Mouse (Mus musculus) forebrain, embryonic 15.5 days (tissue): Measurements from ENCODE around the gene Jund. TPM values are rescaled to one million over a fixed set of nuclear protein-coding genes. Genes with fewer than 3 reads are reported as not detected.
A peak's percentile ranks its signal among the peaks of the same experiment; 100 is the strongest.

Experiments used
- ATAC-seq: fragments of 200-750 bp; cut with Nextera tagmentation; replicated peaks from 2 replicates; pipeline ENCODE4 v1.8.0; 2017; ENCODE audit warnings: mild to moderate bottlenecking, moderate TSS enrichment, moderate library complexity
- H3K27ac ChIP-seq: fragments of 300-500 bp; sonication (generic); replicated peaks from 2 replicates; pipeline ENCODE4 v1.5.1; 2015; ENCODE audit warnings: mild to moderate bottlenecking, inconsistent platforms
- H3K27me3 ChIP-seq: fragments of 300-500 bp; sonication (generic); 2 replicates; pipeline ENCODE4 v1.6.1; 2015; ENCODE audit warnings: inconsistent platforms
- H3K36me3 ChIP-seq: fragments of 300-500 bp; sonication (generic); 2 replicates; pipeline ENCODE4 v1.6.1; 2015; ENCODE audit warnings: mild to moderate bottlenecking, inconsistent platforms
- H3K4me1 ChIP-seq: fragments of 300-500 bp; sonication (generic); 2 replicates; pipeline ENCODE4 v1.6.1; 2015; ENCODE audit warnings: inconsistent platforms
- H3K4me2 ChIP-seq: fragments of 300-500 bp; sonication (generic); replicated peaks from 2 replicates; pipeline ENCODE4 v1.6.1; 2015; ENCODE audit warnings: mild to moderate bottlenecking, inconsistent platforms
- H3K4me3 ChIP-seq: fragments of 300-500 bp; sonication (generic); 2 replicates; pipeline ENCODE4 v1.5.1; 2015; ENCODE audit warnings: mild to moderate bottlenecking, inconsistent platforms
- H3K9ac ChIP-seq: fragments of 300-500 bp; sonication (generic); replicated peaks from 2 replicates; pipeline ENCODE4 v1.6.1; 2015; ENCODE audit warnings: mild to moderate bottlenecking, inconsistent platforms
- H3K9me3 ChIP-seq: fragments of 300-500 bp; sonication (generic); 2 replicates; pipeline ENCODE4 v1.6.1; 2016; ENCODE audit warnings: inconsistent platforms
- WGBS: fragments of 180-500 bp; shearing (Covaris S2); methylation state at CpG from one replicate; pipeline ENCODE4 v1.1.7; 2015; ENCODE audit warnings: mixed read lengths; 5-methylcytosine and 5-hydroxymethylcytosine counted together
- polyA plus RNA-seq: library from polyadenylated mRNA; unstranded; fragments of >200 nt; fragmentation: Nextera tagmentation; extraction: Ambion mirVana; gene quantifications from 2 replicates; pipeline ENCODE4 v1.2.1, GENCODE M21; 2015

Gene Jund
- polyA plus RNA-seq, 1 experiment from 2014 or later: 96.0 TPM

- no peak overlapping the region for H3K27ac ChIP-seq
- no peak overlapping the region for H3K4me3 ChIP-seq
- WGBS: 69% methylated on average over 9 of the region's 9 CpGs
- H3K36me3 ChIP-seq: no peaks in the 10 kb centered on the region
- ATAC-seq: no peak
- peaks cover 7% of the 10 kb centered on the region; the same call in 1 of the 2 replicates for H3K27me3 ChIP-seq
- no peaks in the 10 kb centered on the region for H3K4me1 ChIP-seq
- H3K9ac ChIP-seq: no peak overlapping the region
- no peak overlapping the region for H3K4me2 ChIP-seq
- H3K9me3 ChIP-seq: no peaks in the 10 kb centered on the region
These were observed 21.1 kb downstream of the Jund start for GRCm38 (mm10) chr8:70719796-70720270.

GRCm38 (mm10) chr8:70720739-70721138 lies 22.0 kb downstream of the Jund start:
- Histone ChIP-seq H3K27me3 (peaks cover 7% of the 10 kb centered on the region; the same call in 1 of the 2 replicates), H3K4me3 (no peak overlapping the region), H3K36me3 (no peaks in the 10 kb centered on the region), H3K27ac (no peak overlapping the region), H3K4me2 (no peak overlapping the region), H3K9ac (no peak overlapping the region), H3K9me3 (no peaks in the 10 kb centered on the region), H3K4me1 (no peaks in the 10 kb centered on the region)
- WGBS: 5% methylated on average over 3 of the region's 3 CpGs
- ATAC-seq: peak; percentile 62; the same call in 1 of the 2 replicates

DNA sequence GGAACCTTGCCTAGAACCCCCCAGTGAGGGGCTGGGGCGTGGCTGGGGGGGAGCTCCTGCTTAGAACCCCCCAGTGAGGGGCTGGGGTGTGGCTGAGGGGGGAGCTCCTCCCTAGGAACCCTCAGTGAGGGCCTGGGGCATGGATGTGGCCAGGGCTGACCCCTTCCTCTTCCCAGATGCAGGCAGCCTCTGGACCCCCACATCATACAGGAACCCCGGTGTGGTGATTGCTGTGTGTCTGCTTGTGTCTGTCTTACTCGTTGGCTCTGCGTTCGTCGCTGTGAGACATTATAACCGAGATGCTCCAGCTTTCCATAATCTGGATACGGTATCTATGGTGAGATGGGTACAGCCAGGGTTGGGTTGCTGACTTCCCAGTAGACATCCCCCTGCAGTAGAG lies 22.9 kb downstream of the Jund start:
- 86% methylated on average over 8 of the region's 8 CpGs for WGBS
- Histone ChIP-seq H3K27ac (no peak overlapping the region), H3K4me3 (no peak overlapping the region), H3K4me2 (no peak overlapping the region), H3K9me3 (no peaks in the 10 kb centered on the region), H3K36me3 (no peaks in the 10 kb centered on the region), H3K4me1 (no peaks in the 10 kb centered on the region), H3K27me3 (peaks cover 7% of the 10 kb centered on the region; the same call in 1 of the 2 replicates), H3K9ac (no peak overlapping the region)
- ATAC-seq: no peak

GRCm38 (mm10) chr8:70723486-70724210 lies 24.9 kb downstream of the Jund start, which contains the start of gene Pde4c:
Gene Pde4c (plus strand): TSS chr8:70723720.
- no peak within 1 kb of the TSS for H3K9ac ChIP-seq

DNA sequence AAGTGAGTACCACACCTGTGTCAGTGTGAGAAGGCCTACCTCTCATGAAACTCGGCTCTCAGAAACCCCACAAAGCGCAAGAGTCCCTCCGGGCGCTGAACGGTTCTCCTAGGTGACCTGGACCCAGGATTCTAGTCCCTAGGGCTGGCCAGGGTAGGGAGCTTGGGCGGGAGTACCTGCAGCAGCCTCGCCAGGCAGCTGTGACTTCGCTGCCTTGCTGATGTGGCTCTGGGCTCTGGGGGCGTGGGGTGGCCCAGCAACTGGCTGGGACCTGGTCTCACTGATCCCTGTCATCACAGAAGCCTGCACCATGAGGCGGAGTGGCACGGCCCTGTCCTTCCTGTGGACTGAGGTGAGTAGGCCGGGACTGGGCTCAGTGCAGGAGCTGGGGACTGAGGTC lies 25.5 kb downstream of the Jund start:
- H3K27me3 ChIP-seq: peaks cover 12% of the 10 kb centered on the region
- H3K4me2 ChIP-seq: no peak overlapping the region
- H3K27ac ChIP-seq: no peak overlapping the region
- ATAC-seq: no peak
- H3K9ac ChIP-seq: no peak overlapping the region
- H3K9me3 ChIP-seq: no peaks in the 10 kb centered on the region
- WGBS: 82% methylated on average over 12 of the region's 12 CpGs
- no peak overlapping the region for H3K4me3 ChIP-seq
- no peaks in the 10 kb centered on the region for H3K4me1 ChIP-seq
- H3K36me3 ChIP-seq: no peaks in the 10 kb centered on the region

More at GRCm38 (mm10) chr8:70723486-70724210, 24.9 kb downstream of the Jund start, which contains the start of gene Pde4c:
- ATAC-seq: no peak
- Histone ChIP-seq H3K9me3 (no peaks in the 10 kb centered on the region), H3K4me1 (no peaks in the 10 kb centered on the region), H3K4me3 (no peak within 1 kb of the TSS), H3K27ac (no peak within 1 kb of the TSS), H3K4me2 (no peak within 1 kb of the TSS), H3K36me3 (no peaks in the 10 kb centered on the region), H3K27me3 (peaks cover 9% of the 10 kb centered on the region)
- 68% methylated on average over 7 of the region's 7 CpGs for WGBS

DNA sequence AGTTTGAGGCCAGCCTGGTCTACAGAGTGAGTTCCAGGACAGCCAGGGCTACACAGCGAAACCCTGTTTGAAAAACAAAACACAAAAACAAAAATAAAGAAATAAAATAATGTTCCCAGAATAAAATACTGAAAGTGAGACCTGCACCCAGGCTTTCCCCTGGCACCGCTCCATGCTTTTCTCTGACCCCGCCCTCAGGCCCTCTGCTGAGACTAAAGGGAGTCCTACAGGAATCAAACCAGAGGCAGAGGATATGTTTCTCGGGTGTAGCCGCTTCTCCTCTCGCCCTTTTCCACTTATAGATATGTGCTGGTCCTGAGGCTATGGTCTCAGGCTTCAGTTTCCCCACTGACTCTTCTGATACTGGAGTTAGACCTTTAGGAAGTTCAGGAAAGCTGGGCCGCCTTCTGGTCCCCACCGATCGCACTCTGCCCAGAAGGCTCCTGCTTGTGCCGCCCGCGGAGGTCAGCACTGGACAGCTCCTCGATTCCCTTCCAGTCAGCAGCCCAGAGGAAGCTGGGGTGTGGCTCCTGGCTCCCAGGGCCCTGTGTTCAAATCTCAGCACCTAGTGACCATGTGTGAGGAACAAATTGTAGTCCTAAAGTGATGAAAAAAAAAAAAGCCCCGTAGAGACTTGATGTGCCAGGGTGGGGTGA lies 27.2 kb downstream of the Jund start:
- ATAC-seq: no peak
- H3K4me1 ChIP-seq: 0 out of 2 replicates have a peak, but pooled peaks cover 4% of the 10 kb centered on the region
- no peak overlapping the region for H3K4me3 ChIP-seq
- H3K27ac ChIP-seq: no peak overlapping the region
- H3K36me3 ChIP-seq: no peaks in the 10 kb centered on the region
- 34% methylated on average over 14 of the region's 14 CpGs for WGBS
- no peak overlapping the region for H3K9ac ChIP-seq
- H3K9me3 ChIP-seq: no peaks in the 10 kb centered on the region
- no peak overlapping the region for H3K4me2 ChIP-seq
- peaks cover 24% of the 10 kb centered on the region for H3K27me3 ChIP-seq

GRCm38 (mm10) chr8:70726721-70727120 lies 28.0 kb downstream of the Jund start:
- peaks cover 27% of the 10 kb centered on the region for H3K27me3 ChIP-seq
- no peak for ATAC-seq
- H3K4me2 ChIP-seq: no peak overlapping the region
- H3K27ac ChIP-seq: no peak overlapping the region
- H3K9ac ChIP-seq: no peak overlapping the region
- 45% methylated on average over 11 of the region's 11 CpGs for WGBS
- no peak overlapping the region for H3K4me3 ChIP-seq
- H3K4me1 ChIP-seq: 0 out of 2 replicates have a peak, but pooled peaks cover 4% of the 10 kb centered on the region
- H3K36me3 ChIP-seq: no peaks in the 10 kb centered on the region
- no peaks in the 10 kb centered on the region for H3K9me3 ChIP-seq

- Histone ChIP-seq H3K9me3 (no peaks in the 10 kb centered on the region), H3K36me3 (no peaks in the 10 kb centered on the region), H3K27ac (no peak overlapping the region), H3K4me2 (peak overlapping the region; percentile 36; the same call in 1 of the 2 replicates), H3K4me3 (peak overlapping the region; percentile 19; the same call in 1 of the 2 replicates), H3K9ac (no peak overlapping the region), H3K27me3 (peaks cover 27% of the 10 kb centered on the region), H3K4me1 (0 out of 2 replicates have a peak, but pooled peaks cover 4% of the 10 kb centered on the region)
- ATAC-seq: no peak
- WGBS: 3% methylated on average over 34 of the region's 34 CpGs
These were observed 31.2 kb downstream of the Jund start for GRCm38 (mm10) chr8:70729808-70730475.

- peaks cover 30% of the 10 kb centered on the region for H3K27me3 ChIP-seq
- 89% methylated on average over 4 of the region's 4 CpGs for WGBS
These were observed 32.2 kb downstream of the Jund start for GRCm38 (mm10) chr8:70730956-70731355.

GRCm38 (mm10) chr8:70737705-70738104 lies 39.0 kb downstream of the Jund start:
- Histone ChIP-seq H3K27ac (no peak overlapping the region), H3K4me1 (peaks cover under 1% of the 10 kb centered on the region; the same call in 1 of the 2 replicates), H3K4me3 (no peak overlapping the region), H3K27me3 (peaks cover 24% of the 10 kb centered on the region), H3K9ac (no peak overlapping the region), H3K4me2 (no peak overlapping the region), H3K9me3 (no peaks in the 10 kb centered on the region), H3K36me3 (no peaks in the 10 kb centered on the region)
- 69% methylated on average over 5 of the region's 5 CpGs for WGBS
- no peak for ATAC-seq

More at GRCm38 (mm10) chr8:70730956-70731355, 32.2 kb downstream of the Jund start:
- Histone ChIP-seq H3K4me1 (0 out of 2 replicates have a peak, but pooled peaks cover 4% of the 10 kb centered on the region), H3K27ac (no peak overlapping the region), H3K9me3 (no peaks in the 10 kb centered on the region), H3K4me2 (no peak overlapping the region), H3K4me3 (no peak overlapping the region), H3K36me3 (no peaks in the 10 kb centered on the region), H3K9ac (no peak overlapping the region)
- ATAC-seq: no peak

DNA sequence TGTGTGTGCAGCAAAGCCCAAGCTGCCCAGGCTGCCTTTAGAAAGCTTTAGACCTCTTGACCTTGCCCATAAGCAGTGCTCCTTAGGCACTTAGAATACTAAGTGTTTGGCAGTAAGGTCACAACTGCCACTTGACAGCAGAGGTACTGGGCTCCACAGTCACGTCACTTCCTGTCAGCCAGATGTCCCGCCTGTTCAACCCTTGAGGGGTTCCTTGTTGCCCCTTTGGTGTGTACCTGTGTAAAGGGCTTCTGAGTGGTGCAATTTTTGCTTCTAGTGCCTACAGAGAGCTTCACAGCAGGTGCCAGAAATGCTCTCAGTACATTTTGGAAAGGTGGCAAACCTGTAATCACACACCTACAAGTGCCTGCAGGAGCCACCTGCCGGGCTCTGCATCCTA lies 39.5 kb downstream of the Jund start:
- Histone ChIP-seq H3K4me3 (no peak overlapping the region), H3K9ac (no peak overlapping the region), H3K27me3 (peaks cover 29% of the 10 kb centered on the region), H3K36me3 (no peaks in the 10 kb centered on the region), H3K9me3 (no peaks in the 10 kb centered on the region), H3K4me2 (no peak overlapping the region), H3K27ac (no peak overlapping the region), H3K4me1 (peaks cover 6% of the 10 kb centered on the region)
- WGBS: 73% methylated on average over 3 of the region's 3 CpGs
- no peak for ATAC-seq

DNA sequence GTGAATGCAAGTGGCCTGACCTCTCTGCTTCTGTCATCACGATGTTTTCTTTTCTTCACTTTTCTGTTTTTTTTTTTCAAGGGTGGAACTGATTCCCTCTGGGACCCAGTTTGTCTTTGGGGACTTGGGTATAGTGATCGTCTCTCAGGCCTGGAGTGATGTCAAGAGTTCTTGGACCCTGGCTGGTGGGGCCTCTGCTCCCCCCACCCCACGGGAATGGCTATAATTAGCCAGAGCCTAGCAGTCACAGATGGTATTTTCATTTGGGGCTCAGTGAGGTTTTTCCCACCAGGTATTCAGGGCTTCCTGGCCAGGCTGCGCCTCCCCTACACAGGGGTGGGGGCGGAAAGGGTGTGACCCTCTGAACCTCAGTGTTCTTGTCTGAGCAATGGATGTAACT lies 42.9 kb downstream of the Jund start:
- no peak for ATAC-seq
- Histone ChIP-seq H3K4me1 (peaks cover 18% of the 10 kb centered on the region), H3K4me3 (no peak overlapping the region), H3K4me2 (no peak overlapping the region), H3K27me3 (peaks cover 55% of the 10 kb centered on the region), H3K36me3 (no peaks in the 10 kb centered on the region), H3K9me3 (no peaks in the 10 kb centered on the region), H3K27ac (no peak overlapping the region), H3K9ac (no peak overlapping the region)
- WGBS: 54% methylated on average over 5 of the region's 5 CpGs
